Mouse (Mus musculus): ENCODE measurements around the gene Skiv2l.

Gene Skiv2l

GRCm38 (mm10) chr17:34849722-34850516, at the start of gene Skiv2l, which contains the start of gene Nelfe:
Gene Skiv2l (minus strand): TSS chr17:34850210.
Gene Nelfe (plus strand): TSS chr17:34850391.
- peak; percentile 97 for DNase-seq

GRCm38 (mm10) chr17:34899053-34899889, 49.3 kb upstream of the Skiv2l start:
- peak; percentile 63 for DNase-seq

- no peak for DNase-seq
These were observed 48.7 kb upstream of the Skiv2l start for GRCm38 (mm10) chr17:34898706-34899052.

- peak; percentile 80 for DNase-seq
These were observed 48.2 kb upstream of the Skiv2l start, which contains the start of the genes C2 and Ehmt2 for GRCm38 (mm10) chr17:34898160-34898586. Gene C2 (minus strand): TSS chr17:34898265. Gene Ehmt2 (plus strand): TSS chr17:34898469.

- peak; percentile 78 for DNase-seq
These were observed 47.6 kb upstream of the Skiv2l start for GRCm38 (mm10) chr17:34897373-34898159.

- DNase-seq = peak; percentile 53
These were observed 46.4 kb upstream of the Skiv2l start for GRCm38 (mm10) chr17:34896366-34896765.

GRCm38 (mm10) chr17:34895724-34896123, 45.7 kb upstream of the Skiv2l start:
- no peak for DNase-seq

GRCm38 (mm10) chr17:34894801-34895530, 45.0 kb upstream of the Skiv2l start:
- peak; percentile 76 for DNase-seq

GRCm38 (mm10) chr17:34894074-34894597, 44.1 kb upstream of the Skiv2l start:
- DNase-seq = peak; percentile 93

- DNase-seq = peak; percentile 62
These were observed 43.2 kb upstream of the Skiv2l start for GRCm38 (mm10) chr17:34893072-34893824.

GRCm38 (mm10) chr17:34891377-34891776, 41.4 kb upstream of the Skiv2l start:
- DNase-seq = no peak

- no peak for DNase-seq
These were observed 40.2 kb upstream of the Skiv2l start for GRCm38 (mm10) chr17:34890074-34890743.

GRCm38 (mm10) chr17:34887942-34888341, 37.9 kb upstream of the Skiv2l start:
- no peak for DNase-seq

- DNase-seq = no peak
These were observed 35.6 kb upstream of the Skiv2l start for GRCm38 (mm10) chr17:34885615-34886014.

GRCm38 (mm10) chr17:34884704-34885103, 34.7 kb upstream of the Skiv2l start:
- DNase-seq = no peak

- DNase-seq = no peak
These were observed 33.3 kb upstream of the Skiv2l start for GRCm38 (mm10) chr17:34883332-34883731.

- no peak for DNase-seq
These were observed 31.8 kb upstream of the Skiv2l start, which contains the start of gene Gm20547 for GRCm38 (mm10) chr17:34881683-34882310. Gene Gm20547 (minus strand): TSS chr17:34882042.

GRCm38 (mm10) chr17:34881166-34881565, 31.2 kb upstream of the Skiv2l start:
- DNase-seq = no peak

- no peak for DNase-seq
These were observed 29.4 kb upstream of the Skiv2l start, which contains the start of gene Zbtb12 for GRCm38 (mm10) chr17:34879336-34879879. Gene Zbtb12 (plus strand): TSS chr17:34879483.
